Mouse (Mus musculus): ENCODE results near the gene Cd200r3. TPM values are rescaled to one million over a fixed set of nuclear protein-coding genes. Genes with fewer than 3 reads are reported as not detected.

The Cd200r3 gene
- polyA plus RNA-seq, 1 experiment from 2014 or later: 0.10 TPM

- H3K9me3 ChIP-seq (ENCODE audit: control insufficient read depth, low read length): no peaks in the 10 kb centered on the region
- 90% methylated on average over 3 of the region's 3 CpGs for whole genome bisulfite sequencing
- H3K4me1 ChIP-seq (ENCODE audit: control insufficient read depth, insufficient read depth, low read depth, low read length): no peaks in the 10 kb centered on the region
- no peaks in the 10 kb centered on the region for H3K27me3 ChIP-seq (replicated peaks; ENCODE audit: control insufficient read depth, insufficient read depth, low read length)
- no peak overlapping the region for H3K4me2 ChIP-seq (ENCODE audit: low read length)
- ATAC-seq: no peak
- H3K36me3 ChIP-seq (ENCODE audit: control insufficient read depth, insufficient read depth, low read length): no peaks in the 10 kb centered on the region
- no peak overlapping the region for H3K27ac ChIP-seq (ENCODE audit: low read depth, low read length)
- no peak overlapping the region for H3K4me3 ChIP-seq (ENCODE audit: low read length)
- H3K9ac ChIP-seq (ENCODE audit: low read depth, low read length): no peak overlapping the region
Observed at GRCm38 (mm10) chr16:45004443-45004842, 61.0 kb downstream of the Cd200r3 start.

- WGBS: 85% methylated on average over 3 of the region's 3 CpGs
- Histone ChIP-seq H3K4me1 (ENCODE audit: control insufficient read depth, insufficient read depth, low read depth, low read length) (no peaks in the 10 kb centered on the region), H3K9me3 (ENCODE audit: control insufficient read depth, low read length) (no peaks in the 10 kb centered on the region), H3K27me3 (replicated peaks; ENCODE audit: control insufficient read depth, insufficient read depth, low read length) (no peaks in the 10 kb centered on the region), H3K9ac (ENCODE audit: low read depth, low read length) (no peak overlapping the region), H3K27ac (ENCODE audit: low read depth, low read length) (no peak overlapping the region), H3K4me3 (ENCODE audit: low read length) (no peak overlapping the region), H3K36me3 (ENCODE audit: control insufficient read depth, insufficient read depth, low read length) (no peaks in the 10 kb centered on the region), H3K4me2 (ENCODE audit: low read length) (no peak overlapping the region)
- no peak for ATAC-seq
Observed at GRCm38 (mm10) chr16:45005280-45005679, 61.8 kb downstream of the Cd200r3 start.

GRCm38 (mm10) chr16:45006971-45007370 is 63.5 kb downstream of the Cd200r3 start:
- Histone ChIP-seq H3K9ac (ENCODE audit: low read depth, low read length) (no peak overlapping the region), H3K4me2 (ENCODE audit: low read length) (no peak overlapping the region), H3K4me1 (ENCODE audit: control insufficient read depth, insufficient read depth, low read depth, low read length) (no peaks in the 10 kb centered on the region), H3K27me3 (replicated peaks; ENCODE audit: control insufficient read depth, insufficient read depth, low read length) (no peaks in the 10 kb centered on the region), H3K9me3 (ENCODE audit: control insufficient read depth, low read length) (no peaks in the 10 kb centered on the region), H3K4me3 (ENCODE audit: low read length) (no peak overlapping the region), H3K27ac (ENCODE audit: low read depth, low read length) (no peak overlapping the region), H3K36me3 (ENCODE audit: control insufficient read depth, insufficient read depth, low read length) (no peaks in the 10 kb centered on the region)
- no peak for ATAC-seq
- 74% methylated on average over 2 of the region's 2 CpGs for WGBS

- ATAC-seq: no peak
- H3K9ac ChIP-seq (ENCODE audit: low read depth, low read length): no peak overlapping the region
- no peak overlapping the region for H3K4me3 ChIP-seq (ENCODE audit: low read length)
- 87% methylated on average over 4 of the region's 4 CpGs for WGBS
- H3K4me2 ChIP-seq (ENCODE audit: low read length): no peak overlapping the region
- no peaks in the 10 kb centered on the region for H3K27me3 ChIP-seq (replicated peaks; ENCODE audit: control insufficient read depth, insufficient read depth, low read length)
- H3K36me3 ChIP-seq (ENCODE audit: control insufficient read depth, insufficient read depth, low read length): no peaks in the 10 kb centered on the region
- no peaks in the 10 kb centered on the region for H3K9me3 ChIP-seq (ENCODE audit: control insufficient read depth, low read length)
- H3K4me1 ChIP-seq (ENCODE audit: control insufficient read depth, insufficient read depth, low read depth, low read length): no peaks in the 10 kb centered on the region
- H3K27ac ChIP-seq (ENCODE audit: low read depth, low read length): no peak overlapping the region
Observed at GRCm38 (mm10) chr16:45007807-45008206, 64.3 kb downstream of the Cd200r3 start.

- no peaks in the 10 kb centered on the region for H3K9me3 ChIP-seq (ENCODE audit: control insufficient read depth, low read length)
- ATAC-seq: no peak
- H3K36me3 ChIP-seq (ENCODE audit: control insufficient read depth, insufficient read depth, low read length): no peaks in the 10 kb centered on the region
- H3K4me1 ChIP-seq (ENCODE audit: control insufficient read depth, insufficient read depth, low read depth, low read length): no peaks in the 10 kb centered on the region
- H3K4me3 ChIP-seq (ENCODE audit: low read length): no peak overlapping the region
- no peak overlapping the region for H3K27ac ChIP-seq (ENCODE audit: low read depth, low read length)
- H3K4me2 ChIP-seq (ENCODE audit: low read length): no peak overlapping the region
- H3K27me3 ChIP-seq (replicated peaks; ENCODE audit: control insufficient read depth, insufficient read depth, low read length): no peaks in the 10 kb centered on the region
- H3K9ac ChIP-seq (ENCODE audit: low read depth, low read length): no peak overlapping the region
- WGBS: 63% methylated on average over 5 of the region's 5 CpGs
Observed at GRCm38 (mm10) chr16:45009634-45010033, 66.2 kb downstream of the Cd200r3 start.

- Histone ChIP-seq H3K4me3 (ENCODE audit: low read length) (no peak overlapping the region), H3K27ac (ENCODE audit: low read depth, low read length) (no peak overlapping the region), H3K9ac (ENCODE audit: low read depth, low read length) (no peak overlapping the region), H3K27me3 (replicated peaks; ENCODE audit: control insufficient read depth, insufficient read depth, low read length) (no peaks in the 10 kb centered on the region), H3K4me2 (ENCODE audit: low read length) (no peak overlapping the region), H3K36me3 (ENCODE audit: control insufficient read depth, insufficient read depth, low read length) (no peaks in the 10 kb centered on the region), H3K4me1 (ENCODE audit: control insufficient read depth, insufficient read depth, low read depth, low read length) (no peaks in the 10 kb centered on the region), H3K9me3 (ENCODE audit: control insufficient read depth, low read length) (no peaks in the 10 kb centered on the region)
- 89% methylated on average over 1 of the region's 1 CpGs for WGBS
- ATAC-seq: no peak
Observed at GRCm38 (mm10) chr16:45015591-45015990, 72.1 kb downstream of the Cd200r3 start.

- Histone ChIP-seq H3K27me3 (replicated peaks; ENCODE audit: control insufficient read depth, insufficient read depth, low read length) (no peaks in the 10 kb centered on the region), H3K4me2 (ENCODE audit: low read length) (no peak overlapping the region), H3K9ac (ENCODE audit: low read depth, low read length) (no peak overlapping the region), H3K9me3 (ENCODE audit: control insufficient read depth, low read length) (no peaks in the 10 kb centered on the region), H3K36me3 (ENCODE audit: control insufficient read depth, insufficient read depth, low read length) (no peaks in the 10 kb centered on the region), H3K4me3 (ENCODE audit: low read length) (no peak overlapping the region), H3K4me1 (ENCODE audit: control insufficient read depth, insufficient read depth, low read depth, low read length) (no peaks in the 10 kb centered on the region), H3K27ac (ENCODE audit: low read depth, low read length) (no peak overlapping the region)
- WGBS: 89% methylated on average over 3 of the region's 3 CpGs
- no peak for ATAC-seq
Observed at GRCm38 (mm10) chr16:45016488-45016887, 73.0 kb downstream of the Cd200r3 start.

GRCm38 (mm10) chr16:45018868-45019267 is 75.4 kb downstream of the Cd200r3 start:
- H3K36me3 ChIP-seq (ENCODE audit: control insufficient read depth, insufficient read depth, low read length): no peaks in the 10 kb centered on the region
- no peak for ATAC-seq
- no peaks in the 10 kb centered on the region for H3K4me1 ChIP-seq (ENCODE audit: control insufficient read depth, insufficient read depth, low read depth, low read length)
- no peak overlapping the region for H3K4me2 ChIP-seq (ENCODE audit: low read length)
- no peaks in the 10 kb centered on the region for H3K27me3 ChIP-seq (replicated peaks; ENCODE audit: control insufficient read depth, insufficient read depth, low read length)
- H3K4me3 ChIP-seq (ENCODE audit: low read length): no peak overlapping the region
- no peaks in the 10 kb centered on the region for H3K9me3 ChIP-seq (ENCODE audit: control insufficient read depth, low read length)
- no peak overlapping the region for H3K9ac ChIP-seq (ENCODE audit: low read depth, low read length)
- H3K27ac ChIP-seq (ENCODE audit: low read depth, low read length): no peak overlapping the region
- 94% methylated on average over 2 of the region's 2 CpGs for whole genome bisulfite sequencing

GRCm38 (mm10) chr16:45020055-45020454 is 76.6 kb downstream of the Cd200r3 start:
- Histone ChIP-seq H3K27ac (ENCODE audit: low read depth, low read length) (no peak overlapping the region), H3K4me3 (ENCODE audit: low read length) (no peak overlapping the region), H3K4me2 (ENCODE audit: low read length) (no peak overlapping the region), H3K27me3 (replicated peaks; ENCODE audit: control insufficient read depth, insufficient read depth, low read length) (no peaks in the 10 kb centered on the region), H3K36me3 (ENCODE audit: control insufficient read depth, insufficient read depth, low read length) (no peaks in the 10 kb centered on the region), H3K9me3 (ENCODE audit: control insufficient read depth, low read length) (no peaks in the 10 kb centered on the region), H3K9ac (ENCODE audit: low read depth, low read length) (no peak overlapping the region), H3K4me1 (ENCODE audit: control insufficient read depth, insufficient read depth, low read depth, low read length) (no peaks in the 10 kb centered on the region)
- ATAC-seq: no peak
- WGBS: 85% methylated on average over 1 of the region's 1 CpGs

- 86% methylated on average over 2 of the region's 2 CpGs for WGBS
- H3K27me3 ChIP-seq (replicated peaks; ENCODE audit: control insufficient read depth, insufficient read depth, low read length): no peaks in the 10 kb centered on the region
- H3K9ac ChIP-seq (ENCODE audit: low read depth, low read length): no peak overlapping the region
- no peaks in the 10 kb centered on the region for H3K36me3 ChIP-seq (ENCODE audit: control insufficient read depth, insufficient read depth, low read length)
- no peak overlapping the region for H3K4me2 ChIP-seq (ENCODE audit: low read length)
- H3K4me3 ChIP-seq (ENCODE audit: low read length): no peak overlapping the region
- no peak overlapping the region for H3K27ac ChIP-seq (ENCODE audit: low read depth, low read length)
- no peaks in the 10 kb centered on the region for H3K4me1 ChIP-seq (ENCODE audit: control insufficient read depth, insufficient read depth, low read depth, low read length)
- no peak for ATAC-seq
- H3K9me3 ChIP-seq (ENCODE audit: control insufficient read depth, low read length): no peaks in the 10 kb centered on the region
Observed at GRCm38 (mm10) chr16:45020669-45021309, 77.3 kb downstream of the Cd200r3 start.
